Mouse (Mus musculus): ENCODE data around the gene Snf8. TPM values are rescaled to one million over a fixed set of nuclear protein-coding genes. Genes with fewer than 3 reads are reported as not detected.

The Snf8 gene
- total RNA-seq, 2 experiments from 2014 or later = 95.0 to 97.4 TPM

- intact Hi-C loops (cut with DNase I) = loop anchor here (1.0 kb wide), 1 partner anchor 10 kb away; the partner anchor contains the start of gene Atp5g1
- peak; percentile 97 to 98 for DNase-seq (ENCODE audit: low spot score in 2 of 2)
Measured at GRCm38 (mm10) chr11:96065215-96065911, 30.7 kb downstream of the Snf8 start, which contains the start of gene Ube2z. Ube2z (minus strand) TSS chr11:96065388.

GRCm38 (mm10) chr11:96068231-96068630 lies 33.5 kb downstream of the Snf8 start:
- intact Hi-C loops (cut with DNase I) = no loop called here
- DNase-seq (ENCODE audit: low spot score in 2 of 2) = no peak

GRCm38 (mm10) chr11:96070353-96070752 lies 35.7 kb downstream of the Snf8 start:
- intact Hi-C loops (cut with DNase I) = loop anchor here (10.0 kb wide), 1 partner anchor 704 kb away; the partner anchor contains the start of gene Snx11
- no peak for DNase-seq (ENCODE audit: low spot score in 2 of 2)

GRCm38 (mm10) chr11:96071013-96071412 lies 36.3 kb downstream of the Snf8 start:
- no peak for DNase-seq (ENCODE audit: low spot score in 2 of 2)
- intact Hi-C loops (cut with DNase I) = loop anchor here (10.0 kb wide), 1 partner anchor 704 kb away; the partner anchor contains the start of gene Snx11

- DNase-seq (ENCODE audit: low spot score in 2 of 2) = no peak
- intact Hi-C loops (cut with DNase I) = loop anchor here (10.0 kb wide), 1 partner anchor 701 kb away; the partner anchor contains the start of gene Snx11
Measured at GRCm38 (mm10) chr11:96073295-96073993, 38.8 kb downstream of the Snf8 start.

- DNase-seq (ENCODE audit: low spot score in 2 of 2) = peak; percentile 25 to 43
- intact Hi-C loops (cut with DNase I) = loop anchor here (1.0 to 10.0 kb wide), 3 partner anchors 9 to 700 kb away; partner anchors contain the start of genes Snx11 and Ube2z
Measured at GRCm38 (mm10) chr11:96074351-96075176, 39.9 kb downstream of the Snf8 start.

GRCm38 (mm10) chr11:96075177-96075508 lies 40.5 kb downstream of the Snf8 start:
- intact Hi-C loops (cut with DNase I) = loop anchor here (1.0 to 10.0 kb wide), 3 partner anchors 10 to 700 kb away; partner anchors contain the start of genes Snx11 and Ube2z
- no peak for DNase-seq (ENCODE audit: low spot score in 2 of 2)

- peak; percentile 98 to 100 for DNase-seq (ENCODE audit: low spot score in 2 of 2)
- intact Hi-C loops (cut with DNase I) = loop anchor here (1.0 to 10.0 kb wide), 3 partner anchors 10 to 699 kb away; partner anchors contain the start of genes Snx11 and Ube2z
Measured at GRCm38 (mm10) chr11:96075509-96076220, 41.0 kb downstream of the Snf8 start, which contains the start of gene Atp5g1. Atp5g1 (minus strand) TSS chr11:96075670.

GRCm38 (mm10) chr11:96076221-96077105 lies 41.8 kb downstream of the Snf8 start:
- DNase-seq (ENCODE audit: low spot score in 2 of 2) = no peak
- intact Hi-C loops (cut with DNase I) = loop anchor here (5.0 to 10.0 kb wide), 2 partner anchors 219 to 698 kb away; partner anchors contain the start of gene Snx11

GRCm38 (mm10) chr11:96080736-96081135 lies 46.1 kb downstream of the Snf8 start:
- intact Hi-C loops (cut with DNase I) = no loop called here
- DNase-seq (ENCODE audit: low spot score in 2 of 2) = no peak

- intact Hi-C loops (cut with DNase I) = no loop called here
- no peak for DNase-seq (ENCODE audit: low spot score in 2 of 2)
Measured at GRCm38 (mm10) chr11:96082682-96083081, 48.0 kb downstream of the Snf8 start.

GRCm38 (mm10) chr11:96087981-96088380 lies 53.3 kb downstream of the Snf8 start:
- intact Hi-C loops (cut with DNase I) = no loop called here
- no peak for DNase-seq (ENCODE audit: low spot score in 2 of 2)

GRCm38 (mm10) chr11:96091073-96091472 lies 56.4 kb downstream of the Snf8 start:
- no peak for DNase-seq (ENCODE audit: low spot score in 2 of 2)

GRCm38 (mm10) chr11:96092674-96093291 lies 58.1 kb downstream of the Snf8 start:
- no peak for DNase-seq (ENCODE audit: low spot score in 2 of 2)
- intact Hi-C loops (cut with DNase I) = loop anchor here (1.0 to 2.0 kb wide), 2 partner anchors 35 to 148 kb away; no protein-coding TSS in a partner anchor

More at GRCm38 (mm10) chr11:96091073-96091472, 56.4 kb downstream of the Snf8 start:
- intact Hi-C loops (cut with DNase I) = no loop called here

- DNase-seq (ENCODE audit: low spot score in 2 of 2) = peak in 1 of 2 experiments; percentile 35
- intact Hi-C loops (cut with DNase I) = loop anchor here (1.0 to 2.0 kb wide), 2 partner anchors 34 to 147 kb away; no protein-coding TSS in a partner anchor
Measured at GRCm38 (mm10) chr11:96093361-96093760, 58.7 kb downstream of the Snf8 start.

Measured in left cerebral cortex, postnatal 25 days (tissue).